Mouse (Mus musculus) MEL (cell line): ENCODE data around the gene Poc1b. TPM values are rescaled to one million over a fixed set of nuclear protein-coding genes. Genes with fewer than 3 reads are reported as not detected.

Source experiments
- DNase-seq: peaks from one replicate; pipeline ENCODE4 v3.0.0; 2011; ENCODE audit warnings: low read depth, low spot score
- H3K27ac ChIP-seq: 2 replicates; pipeline ENCODE4 v1.5.1; 2012; ENCODE audit warnings: low read depth, mild to moderate bottlenecking, control low read depth, low read length, moderate library complexity; ENCODE audit not compliant: control insufficient read depth
- H3K27me3 ChIP-seq, 2 experiments: fragments of 150-350 bp in 1 of 2; sonication (generic) in 1 of 2; 2 replicates each; pipeline ENCODE4 v1.6.1; 2012; ENCODE audit warnings: low read length in 2 of 2, mild to moderate bottlenecking in 2 of 2, improper control_type of control experiment in 1 of 2, moderate library complexity in 1 of 2; ENCODE audit not compliant: insufficient read depth in 2 of 2, control insufficient read depth in 1 of 2
- H3K36me3 ChIP-seq, 2 experiments: 2 replicates each; pipeline ENCODE4 v1.6.1; 2012 to 2014; ENCODE audit warnings: low read length in 2 of 2, improper control_type of control experiment in 1 of 2, inconsistent platforms in 1 of 2, mild to moderate bottlenecking in 1 of 2; ENCODE audit not compliant: insufficient read depth in 2 of 2, control insufficient read depth in 1 of 2
- H3K4me1 ChIP-seq, 2 experiments: fragments of 150-350 bp in 1 of 2; sonication (generic) in 1 of 2; 2 replicates each; pipeline ENCODE4 v1.6.1; 2012; ENCODE audit warnings: low read length in 2 of 2, improper control_type of control experiment in 1 of 2, mild to moderate bottlenecking in 1 of 2; ENCODE audit not compliant: insufficient read depth in 2 of 2, control insufficient read depth in 1 of 2
- H3K4me3 ChIP-seq, 2 experiments: fragments of 150-350 bp in 1 of 2; sonication (generic) in 1 of 2; 2 replicates each; pipeline ENCODE4 v1.5.1; 2012; ENCODE audit warnings: low read depth in 2 of 2, low read length in 2 of 2, mild to moderate bottlenecking in 2 of 2, moderate library complexity in 2 of 2, control low read depth in 1 of 2, improper control_type of control experiment in 1 of 2; ENCODE audit not compliant: control insufficient read depth in 1 of 2, insufficient read depth in 1 of 2
- H3K79me2 ChIP-seq: 2 replicates; pipeline ENCODE4 v1.6.1; 2012; ENCODE audit warnings: mild to moderate bottlenecking, low read length, moderate library complexity; ENCODE audit not compliant: control insufficient read depth, poor library complexity, insufficient read depth
- H3K9ac ChIP-seq: 2 replicates; pipeline ENCODE4 v1.6.1; 2012; ENCODE audit warnings: low read depth, mild to moderate bottlenecking, control low read depth, low read length, moderate library complexity; ENCODE audit not compliant: control insufficient read depth, poor library complexity, severe bottlenecking
- H3K9me3 ChIP-seq: fragments of 150-350 bp; sonication (generic); replicated peaks from 2 replicates; pipeline ENCODE4 v1.6.1; 2012; ENCODE audit warnings: mild to moderate bottlenecking, low read length, improper control_type of control experiment, moderate library complexity; ENCODE audit not compliant: insufficient read depth
- CHD2 ChIP-seq: IDR thresholded peaks from 2 replicates; pipeline ENCODE4 v1.6.1; 2011; ENCODE audit warnings: low read length, improper control_type of control experiment
- CTCF ChIP-seq, 3 experiments: IDR thresholded peaks in 2 of 3; conservative IDR thresholded peaks in 1 of 3; 2 replicates each; pipeline ENCODE4 v1.5.1; 2011 to 2012; ENCODE audit warnings: low read length in 3 of 3, low read depth in 2 of 3, mild to moderate bottlenecking in 2 of 3, improper control_type of control experiment in 1 of 3, inconsistent platforms in 1 of 3, mixed read lengths in 1 of 3, moderate library complexity in 1 of 3; ENCODE audit not compliant: control insufficient read depth in 1 of 3, insufficient read depth in 1 of 3, poor library complexity in 1 of 3, severe bottlenecking in 1 of 3
- EP300 ChIP-seq, 2 experiments: IDR thresholded peaks; 2 replicates each; pipeline ENCODE4 v1.6.1; 2011; ENCODE audit warnings: improper control_type of control experiment in 2 of 2, low read length in 2 of 2, low read depth in 1 of 2, mild to moderate bottlenecking in 1 of 2
- ETS1 ChIP-seq: IDR thresholded peaks from 2 replicates; pipeline ENCODE4 v1.6.1; 2012; ENCODE audit warnings: low read depth, mild to moderate bottlenecking, inconsistent platforms, low read length, improper control_type of control experiment, moderate library complexity
- GATA1 ChIP-seq: IDR thresholded peaks from 2 replicates; pipeline ENCODE4 v1.6.1; 2011; ENCODE audit warnings: low read depth, low read length, improper control_type of control experiment
- HCFC1 ChIP-seq: IDR thresholded peaks from 2 replicates; pipeline ENCODE4 v1.6.1; 2012; ENCODE audit warnings: low read depth, mild to moderate bottlenecking, inconsistent platforms, low read length, improper control_type of control experiment, moderate library complexity
- JUND ChIP-seq: IDR thresholded peaks from 2 replicates; pipeline ENCODE4 v1.6.1; 2011; ENCODE audit warnings: low read depth, mild to moderate bottlenecking, improper control_type of control experiment, low read length
- MAFK ChIP-seq: IDR thresholded peaks from 2 replicates; pipeline ENCODE4 v1.6.1; 2011; ENCODE audit warnings: low read depth, mild to moderate bottlenecking, low read length, improper control_type of control experiment, borderline replicate concordance
- MYB ChIP-seq: IDR thresholded peaks from 2 replicates; pipeline ENCODE4 v1.6.1; 2011; ENCODE audit warnings: mild to moderate bottlenecking, low read depth, low read length, improper control_type of control experiment
- MYC ChIP-seq: IDR thresholded peaks from 2 replicates; pipeline ENCODE4 v1.6.1; 2011; ENCODE audit warnings: low read depth, mild to moderate bottlenecking, low read length, improper control_type of control experiment, moderate library complexity
- RAD21 ChIP-seq: IDR thresholded peaks from 2 replicates; pipeline ENCODE4 v1.6.1; 2011; ENCODE audit warnings: mild to moderate bottlenecking, low read depth, low read length, improper control_type of control experiment
- RCOR1 ChIP-seq: IDR thresholded peaks from 2 replicates; pipeline ENCODE4 v1.6.1; 2012; ENCODE audit warnings: low read depth, mild to moderate bottlenecking, inconsistent platforms, low read length, improper control_type of control experiment
- SIN3A ChIP-seq: IDR thresholded peaks from 2 replicates; pipeline ENCODE4 v1.6.1; 2012; ENCODE audit warnings: low read length, improper control_type of control experiment, inconsistent platforms
- TBP ChIP-seq: IDR thresholded peaks from 2 replicates; pipeline ENCODE4 v1.8.0; 2011; ENCODE audit warnings: low read depth, low read length, improper control_type of control experiment
- TCF12 ChIP-seq: IDR thresholded peaks from 2 replicates; pipeline ENCODE4 v1.6.1; 2014; ENCODE audit warnings: low read depth, mild to moderate bottlenecking, inconsistent platforms, low read length, improper control_type of control experiment, moderate library complexity
- USF2 ChIP-seq, 2 experiments: IDR thresholded peaks; 2 replicates each; pipeline ENCODE4 v1.6.1; 2011 to 2012; ENCODE audit warnings: improper control_type of control experiment in 2 of 2, low read length in 2 of 2, borderline replicate concordance in 1 of 2, inconsistent platforms in 1 of 2, low read depth in 1 of 2, mild to moderate bottlenecking in 1 of 2; ENCODE audit not compliant: insufficient read depth in 1 of 2
- ZMIZ1 ChIP-seq: IDR thresholded peaks from 2 replicates; pipeline ENCODE4 v1.6.1; 2012; ENCODE audit warnings: low read depth, mild to moderate bottlenecking, inconsistent platforms, low read length, improper control_type of control experiment, moderate library complexity
- ZNF384 ChIP-seq: IDR thresholded peaks from 2 replicates; pipeline ENCODE4 v1.6.1; 2012; ENCODE audit warnings: low read depth, mild to moderate bottlenecking, inconsistent platforms, low read length, improper control_type of control experiment
- polyA plus RNA-seq, 2 experiments: library from polyadenylated mRNA; stranded (reverse) in 1 of 2; unstranded in 1 of 2; fragments of >175 nt in 1 of 2; fragments of >200 nt in 1 of 2; gene quantifications; 2 replicates each; pipeline versions ENCODE4 v1.2.1 to v1.2.4; 2012; ENCODE audit warnings: low replicate concordance in 2 of 2, low read depth in 1 of 2; ENCODE audit not compliant: insufficient read length in 2 of 2, insufficient read depth in 1 of 2, missing spikeins in 1 of 2
- total RNA-seq: library from RNA; depleted of rRNA; stranded (reverse); fragments of 300-350 nt; gene quantifications from 2 replicates; pipeline ENCODE4 v1.2.3, GENCODE M21; 2012

Poc1b gene
- total and polyA plus RNA-seq, 3 experiments = 3.3 to 15.3 TPM; not detected in 1

DNA sequence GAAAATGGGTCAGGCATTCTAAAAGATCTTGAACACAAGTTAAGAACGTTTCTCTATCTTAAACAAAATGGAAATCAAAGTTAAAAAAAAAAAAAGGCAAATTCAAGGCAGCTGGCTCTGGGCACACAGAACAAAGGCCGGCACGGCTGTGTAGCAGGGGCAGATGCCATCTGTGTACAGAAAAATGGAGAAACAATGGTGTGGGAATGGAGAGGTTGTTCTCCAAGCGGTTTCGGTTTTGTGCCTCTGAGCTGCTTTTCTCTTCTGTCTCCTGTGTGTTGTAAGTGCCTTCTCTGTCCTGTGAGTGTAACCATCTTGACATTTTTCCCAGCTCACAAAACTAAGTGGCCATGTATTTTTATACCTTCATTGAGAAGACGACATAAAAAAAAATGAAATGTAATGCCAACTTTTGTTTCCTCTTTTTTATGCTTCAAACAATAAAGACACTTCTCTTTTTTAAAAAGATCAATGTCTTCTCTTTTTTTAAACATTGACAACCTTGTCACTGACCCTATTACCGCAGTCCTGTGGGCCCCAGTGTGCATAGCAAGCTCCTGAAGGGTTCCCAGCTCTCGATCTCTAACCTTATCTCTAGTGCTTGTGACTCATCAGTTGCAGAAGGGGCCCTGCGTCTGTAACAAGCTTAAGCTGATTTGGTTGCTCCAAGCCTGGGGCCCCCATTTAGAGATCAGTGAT lies 90.9 kb downstream of the Poc1b start:
- H3K27me3 ChIP-seq = no peaks in the 10 kb centered on the region
- peaks cover 4 to 28% of the 10 kb centered on the region in 2 experiments; a peak in 3 of 4 replicates for H3K4me1 ChIP-seq
- peak; percentile 89 for DNase-seq
- H3K9me3 ChIP-seq = no peaks in the 10 kb centered on the region
- peaks cover 0 to 24% of the 10 kb centered on the region in 2 experiments; a peak in 2 of 4 replicates for H3K36me3 ChIP-seq
- H3K79me2 ChIP-seq = no peaks in the 10 kb centered on the region
- TF ChIP-seq ETS1 (peak; percentile 79; the same call in 1 of the 2 replicates), CTCF (IDR thresholded peaks at IDR 0.05 in 2 of 3, conservative IDR thresholded peaks at IDR 0.05 in 1 of 3; ENCODE audit: control insufficient read depth in 1 of 3, insufficient read depth in 1 of 3, low read depth in 2 of 3, low read length in 3 of 3, poor library complexity in 1 of 3, severe bottlenecking in 1 of 3) (no peak), ZMIZ1 (no peak), TBP (peak; percentile 77), MYB (0 out of 2 replicates have a peak, but pooled peaks have one; percentile 2), ZNF384 (peak; percentile 82), TCF12 (peak; percentile 40; the same call in 1 of the 2 replicates), RAD21 (no peak; the same call in 1 of the 2 replicates), USF2 (IDR thresholded peaks at IDR 0.05; ENCODE audit: borderline replicate concordance in 1 of 2, insufficient read depth in 1 of 2, low read depth in 1 of 2, low read length in 2 of 2) (no peak), MYC (0 out of 2 replicates have a peak, but pooled peaks have one; percentile 53), SIN3A (peak; percentile 50; the same call in 1 of the 2 replicates), MAFK (no peak), HCFC1 (no peak), CHD2 (no peak), GATA1 (peak; percentile 88), RCOR1 (peak; percentile 49), JUND (peak; percentile 78; the same call in 1 of the 2 replicates), EP300 (IDR thresholded peaks at IDR 0.05; ENCODE audit: low read depth in 1 of 2, low read length in 2 of 2) (peak; percentile 75 to 78)
- peak overlapping the region; percentile 94 for H3K27ac ChIP-seq
- H3K9ac ChIP-seq = peak overlapping the region; percentile 59
- peak overlapping the region; percentile 9 to 48 for H3K4me3 ChIP-seq

GRCm38 (mm10) chr10:99198946-99199345 lies 92.1 kb downstream of the Poc1b start:
- H3K79me2 ChIP-seq = no peaks in the 10 kb centered on the region
- H3K27me3 ChIP-seq = no peaks in the 10 kb centered on the region
- peak; percentile 27 for DNase-seq
- no peaks in the 10 kb centered on the region for H3K9me3 ChIP-seq
- peaks cover 0 to 24% of the 10 kb centered on the region in 2 experiments; a peak in 2 of 4 replicates for H3K36me3 ChIP-seq
- TF ChIP-seq ETS1 = no peak
- TF ChIP-seq, all 39 proteins: peak for 0
- no peak overlapping the region for H3K4me3 ChIP-seq
- peaks cover 4 to 28% of the 10 kb centered on the region in 2 experiments; a peak in 3 of 4 replicates for H3K4me1 ChIP-seq
- no peak overlapping the region for H3K27ac ChIP-seq
- no peak overlapping the region for H3K9ac ChIP-seq
